Mouse (Mus musculus) stomach, embryonic 16.5 days (tissue): ENCODE measurements around the gene Fgf15. TPM values are rescaled to one million over a fixed set of nuclear protein-coding genes. Genes with fewer than 3 reads are reported as not detected.
"Not testable (repeated sequence)": the region's sequence is repeated elsewhere in the genome, so short reads cannot be mapped to it uniquely, and the experiment has no call there.

Experiments used
- ATAC-seq: fragments of 200-750 bp; cut with Nextera tagmentation; 2 replicates; pipeline ENCODE4 v1.8.0; 2017; ENCODE audit warnings: moderate number of reproducible peaks, moderate TSS enrichment; ENCODE audit not compliant: insufficient read depth, low FRiP score
- H3K27ac ChIP-seq: fragments of 300-500 bp; sonication (generic); 2 replicates; pipeline ENCODE4 v1.5.1; 2014; ENCODE audit warnings: low read length
- H3K27me3 ChIP-seq: fragments of 300-500 bp; sonication (generic); 2 replicates; pipeline ENCODE4 v1.6.1; 2014; ENCODE audit warnings: low read length, control low read depth, mixed read lengths; ENCODE audit not compliant: control insufficient read depth, insufficient read depth
- H3K36me3 ChIP-seq: fragments of 300-500 bp; sonication (generic); 2 replicates; pipeline ENCODE4 v1.6.1; 2014; ENCODE audit warnings: low read length; ENCODE audit not compliant: control insufficient read depth, insufficient read depth
- H3K4me1 ChIP-seq: fragments of 300-500 bp; sonication (generic); 2 replicates; pipeline ENCODE4 v1.6.1; 2014; ENCODE audit warnings: low read length, control low read depth, mixed read lengths; ENCODE audit not compliant: control insufficient read depth, insufficient read depth
- H3K4me2 ChIP-seq: fragments of 300-500 bp; sonication (generic); 2 replicates; pipeline ENCODE4 v1.6.1; 2014; ENCODE audit warnings: low read depth, low read length, mixed read lengths
- H3K4me3 ChIP-seq: fragments of 300-500 bp; sonication (generic); replicated peaks from 2 replicates; pipeline ENCODE4 v1.5.1; 2014; ENCODE audit warnings: mild to moderate bottlenecking, low read length
- H3K9ac ChIP-seq: fragments of 300-500 bp; sonication (generic); 2 replicates; pipeline ENCODE4 v1.6.1; 2014; ENCODE audit warnings: low read length
- H3K9me3 ChIP-seq: fragments of 300-500 bp; sonication (generic); replicated peaks from 2 replicates; pipeline ENCODE4 v1.6.1; 2016; ENCODE audit warnings: low read length, control low read depth; ENCODE audit not compliant: control insufficient read depth
- WGBS: fragments of 180-500 bp; shearing (Covaris S2); extraction: QIAGEN DNeasy Blood & Tissue Kit; methylation state at CpG from one replicate; pipeline ENCODE4 v1.1.7; 2014; 5-methylcytosine and 5-hydroxymethylcytosine counted together
- polyA plus RNA-seq: library from polyadenylated mRNA; unstranded; fragments of >200 nt; fragmentation: Nextera tagmentation; extraction: Ambion mirVana; gene quantifications from 2 replicates; pipeline ENCODE4 v1.2.1, GENCODE M21; 2015

Fgf15 gene
- polyA plus RNA-seq, 1 experiment from 2014 or later = not detected

DNA sequence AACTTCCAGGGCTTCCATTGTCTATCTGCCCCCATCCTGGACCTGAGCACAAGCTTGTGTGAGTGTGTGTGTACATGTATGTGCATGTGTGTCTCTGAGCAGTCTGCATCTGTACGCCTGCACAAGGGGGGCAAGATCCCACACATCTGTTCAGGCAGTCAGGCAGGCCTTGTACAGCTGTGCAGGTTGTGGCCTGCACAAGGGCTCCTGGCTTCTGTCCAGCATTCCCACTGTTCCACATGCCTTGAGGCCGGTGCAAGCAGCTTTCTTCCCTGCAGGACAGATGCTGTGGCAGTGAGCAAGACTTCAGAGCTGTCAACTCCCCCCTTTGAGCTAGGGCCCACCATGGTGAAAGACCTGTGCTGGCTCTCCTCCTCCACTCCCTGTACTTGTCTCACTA, 13.2 kb upstream of the Fgf15 start:
- Histone ChIP-seq H3K27me3 (no peaks in the 10 kb centered on the region), H3K4me3 (no peak overlapping the region), H3K4me2 (no peak overlapping the region), H3K9ac (no peak overlapping the region), H3K4me1 (no peaks in the 10 kb centered on the region), H3K27ac (no peak overlapping the region), H3K36me3 (no peaks in the 10 kb centered on the region), H3K9me3 (0 out of 2 replicates have a peak, but pooled peaks cover 3% of the 10 kb centered on the region)
- ATAC-seq = no peak; the same call in 1 of the 2 replicates
- WGBS = 28% methylated on average over 2 of the region's 2 CpGs

DNA sequence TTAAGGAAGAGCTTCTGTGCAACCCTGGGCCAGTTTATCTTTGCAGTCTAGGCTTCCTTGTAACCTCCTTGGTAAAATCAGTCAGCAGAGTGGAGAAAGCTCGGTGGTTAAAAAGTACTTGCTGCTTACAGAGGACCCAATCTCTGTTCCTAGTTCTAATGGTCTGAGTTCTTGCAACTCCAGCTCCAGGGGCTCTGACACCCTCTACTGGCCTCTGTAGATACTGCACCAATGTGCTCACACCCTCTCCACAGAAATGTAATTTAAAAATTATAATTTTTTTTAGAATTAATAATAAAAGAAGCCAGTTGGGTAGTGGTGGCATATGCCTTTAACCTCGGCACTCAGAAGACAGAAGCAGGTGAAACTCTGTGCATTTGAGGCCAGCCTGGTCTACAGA, 8.7 kb upstream of the Fgf15 start:
- no peaks in the 10 kb centered on the region for H3K4me1 ChIP-seq
- no peak overlapping the region for H3K9ac ChIP-seq
- H3K27ac ChIP-seq = no peak overlapping the region
- H3K4me2 ChIP-seq = no peak overlapping the region
- no peak for ATAC-seq
- 0 out of 2 replicates have a peak, but pooled peaks cover 3% of the 10 kb centered on the region for H3K9me3 ChIP-seq
- WGBS = 86% methylated on average over 2 of the region's 2 CpGs
- no peaks in the 10 kb centered on the region; the same call in 1 of the 2 replicates for H3K27me3 ChIP-seq
- H3K36me3 ChIP-seq = no peaks in the 10 kb centered on the region
- H3K4me3 ChIP-seq = no peak overlapping the region

DNA sequence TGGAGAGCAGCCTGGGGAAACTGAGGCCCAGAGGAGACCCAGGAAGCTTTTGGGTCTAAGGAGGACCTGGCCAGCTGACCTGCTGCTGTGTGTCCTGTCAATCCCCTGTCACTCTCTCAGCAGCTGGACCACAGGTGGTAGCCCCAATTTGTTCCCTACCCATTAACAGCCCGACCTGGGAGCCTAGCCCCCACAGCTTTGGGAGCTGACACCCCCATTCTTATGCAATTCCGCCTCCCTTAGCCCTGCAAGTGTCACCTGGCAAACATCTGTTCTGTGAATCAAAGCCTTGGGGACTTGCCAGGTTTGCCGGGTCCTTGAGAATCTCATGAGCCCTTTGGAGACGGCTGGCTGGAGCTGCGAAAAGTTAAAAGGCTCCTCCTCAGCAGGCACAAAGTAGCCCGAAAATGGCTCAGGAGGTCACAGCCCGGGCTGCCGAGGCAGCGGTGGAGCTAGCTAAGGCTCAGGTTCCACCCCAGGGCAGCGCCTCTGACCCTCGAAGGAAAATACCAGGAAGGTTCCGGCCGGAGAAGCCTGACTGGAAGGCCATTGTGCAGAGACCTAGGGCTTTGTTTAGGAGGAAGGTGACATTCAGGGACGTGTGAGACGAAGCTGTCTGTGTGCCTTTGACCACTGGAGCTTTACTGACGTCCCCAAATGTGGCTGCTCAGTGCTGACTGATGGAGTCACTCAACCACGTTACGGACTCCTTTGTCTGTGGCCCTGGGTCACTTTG, 7.6 kb upstream of the Fgf15 start:
- Histone ChIP-seq H3K9ac (no peak overlapping the region), H3K4me3 (no peak overlapping the region), H3K4me1 (no peaks in the 10 kb centered on the region), H3K27ac (no peak overlapping the region), H3K9me3 (0 out of 2 replicates have a peak, but pooled peaks cover 3% of the 10 kb centered on the region), H3K27me3 (no peaks in the 10 kb centered on the region; the same call in 1 of the 2 replicates), H3K36me3 (no peaks in the 10 kb centered on the region), H3K4me2 (no peak overlapping the region)
- ATAC-seq = no peak
- 9% methylated on average over 18 of the region's 18 CpGs for WGBS

DNA sequence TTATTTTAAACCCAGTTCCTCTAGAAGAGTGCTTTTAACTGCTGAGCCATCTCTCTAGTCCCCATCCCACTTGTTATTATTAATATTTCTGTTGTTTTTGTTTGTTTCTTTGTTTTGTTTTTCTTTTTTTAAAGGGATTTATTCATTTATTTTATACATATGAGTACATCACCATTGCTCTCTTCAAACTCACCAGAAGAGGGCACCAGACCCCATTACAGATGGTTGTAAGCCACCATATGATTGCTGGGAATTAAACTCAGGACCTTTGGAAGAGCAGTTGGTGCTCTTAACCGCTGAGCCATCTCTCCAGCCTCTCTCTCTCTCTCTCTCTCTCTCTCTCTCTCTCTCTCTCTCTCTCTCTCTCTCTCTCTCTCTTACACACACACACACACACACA, 5.7 kb upstream of the Fgf15 start:
- peaks cover 12% of the 10 kb centered on the region for H3K27me3 ChIP-seq
- H3K36me3 ChIP-seq, H3K27ac ChIP-seq, H3K9ac ChIP-seq, H3K4me1 ChIP-seq, ATAC-seq, H3K9me3 ChIP-seq, H3K4me3 ChIP-seq, H3K4me2 ChIP-seq: not testable (repeated sequence)
- WGBS = 74% methylated on average over 1 of the region's 1 CpGs

DNA sequence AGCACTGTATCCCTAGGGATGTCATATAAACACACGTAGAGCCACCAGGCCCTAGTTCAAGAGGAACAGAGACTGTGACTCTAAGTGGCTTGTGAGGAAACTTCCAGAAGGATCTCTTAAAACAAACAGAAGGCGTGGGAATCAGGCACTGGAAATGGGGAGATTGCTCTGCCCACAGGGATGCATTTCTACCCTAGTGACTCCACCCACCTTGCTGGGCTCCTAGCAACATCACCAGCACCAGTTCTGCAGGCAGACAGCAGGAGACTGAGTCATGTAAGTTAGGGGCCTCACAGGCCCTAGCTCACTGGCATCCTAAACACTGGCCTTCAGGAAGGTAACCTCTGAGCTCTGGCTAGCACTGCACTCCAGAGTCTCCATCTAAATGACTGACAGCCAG, 4.5 kb upstream of the Fgf15 start:
- Histone ChIP-seq H3K36me3 (no peaks in the 10 kb centered on the region), H3K9me3 (0 out of 2 replicates have a peak, but pooled peaks cover 3% of the 10 kb centered on the region), H3K9ac (no peak overlapping the region), H3K4me3 (no peak overlapping the region), H3K4me1 (peaks cover 13% of the 10 kb centered on the region), H3K27ac (no peak overlapping the region), H3K4me2 (no peak overlapping the region), H3K27me3 (peaks cover 24% of the 10 kb centered on the region)
- ATAC-seq = no peak
- 77% methylated on average over 2 of the region's 2 CpGs for WGBS

DNA sequence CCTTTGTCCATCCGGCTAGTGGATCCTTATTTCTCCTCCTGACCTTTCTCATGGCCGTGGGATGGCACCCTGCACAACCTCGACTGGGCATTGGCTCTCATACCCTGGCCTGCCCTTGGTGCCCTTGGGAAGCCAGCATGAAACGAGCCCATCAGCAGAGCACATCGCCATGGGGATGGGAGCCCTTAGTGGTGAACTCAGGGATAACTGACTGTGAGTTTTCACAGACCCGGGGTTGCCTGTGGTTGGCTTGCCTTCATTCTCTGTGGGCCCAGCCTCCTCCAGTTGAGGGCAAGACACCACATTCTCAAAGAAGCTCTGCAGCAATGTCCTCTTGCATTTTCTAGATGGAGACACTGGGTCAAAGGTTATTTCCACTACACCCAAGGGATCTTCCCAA, 4.0 kb upstream of the Fgf15 start:
- H3K4me2 ChIP-seq = no peak overlapping the region
- no peak overlapping the region for H3K27ac ChIP-seq
- 54% methylated on average over 6 of the region's 6 CpGs for WGBS
- H3K27me3 ChIP-seq = peaks cover 29% of the 10 kb centered on the region
- peaks cover 13% of the 10 kb centered on the region for H3K4me1 ChIP-seq
- H3K9ac ChIP-seq = no peak overlapping the region
- no peak overlapping the region for H3K4me3 ChIP-seq
- ATAC-seq = no peak
- H3K9me3 ChIP-seq = 0 out of 2 replicates have a peak, but pooled peaks cover 3% of the 10 kb centered on the region
- H3K36me3 ChIP-seq = no peaks in the 10 kb centered on the region

DNA sequence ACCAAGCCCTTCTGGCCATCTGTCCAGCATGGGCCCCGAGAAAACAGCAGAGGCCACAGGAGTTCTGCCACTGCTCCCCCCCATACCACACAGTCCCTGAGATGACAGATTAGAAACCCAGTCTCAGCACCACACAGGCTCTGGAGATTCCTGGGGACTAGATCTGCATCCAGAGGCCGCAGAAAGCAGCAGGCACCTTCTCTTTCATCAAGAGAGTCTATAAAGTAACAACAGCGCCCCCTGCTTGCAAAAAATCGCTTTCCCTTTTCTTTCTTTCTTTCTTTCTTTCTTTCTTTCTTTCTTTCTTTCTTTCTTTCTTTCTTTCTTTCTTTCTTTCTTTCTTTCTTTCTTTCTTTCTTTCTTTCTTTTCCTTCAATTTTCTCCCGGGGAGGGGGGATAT, 2.1 kb upstream of the Fgf15 start:
- Histone ChIP-seq H3K27ac (no peak overlapping the region), H3K4me1 (peaks cover 13% of the 10 kb centered on the region), H3K36me3 (no peaks in the 10 kb centered on the region), H3K9ac (no peak overlapping the region), H3K27me3 (peaks cover 48% of the 10 kb centered on the region), H3K4me2 (no peak overlapping the region), H3K9me3 (no peaks in the 10 kb centered on the region), H3K4me3 (no peak overlapping the region)
- ATAC-seq = no peak
- WGBS = 7% methylated on average over 5 of the region's 5 CpGs

DNA sequence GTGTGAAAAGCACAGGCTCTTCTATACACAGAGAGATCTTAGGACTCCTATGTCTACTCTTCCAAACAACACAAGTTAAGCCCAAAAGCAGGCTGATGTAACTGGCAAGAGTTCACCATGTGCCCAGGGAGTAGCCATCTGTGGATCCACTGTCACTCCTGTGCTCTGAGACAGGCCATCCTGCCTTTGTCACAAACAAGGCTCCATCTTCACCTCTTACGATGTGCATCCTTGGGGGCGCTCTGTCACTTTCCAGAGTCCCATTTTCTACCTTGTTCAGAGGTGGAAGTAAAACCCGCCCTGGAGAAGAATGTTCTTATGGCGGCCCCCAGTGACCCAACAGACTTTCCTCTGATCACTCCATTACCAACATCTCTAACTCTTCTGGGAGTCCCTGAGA, 1.6 kb upstream of the Fgf15 start:
- no peak overlapping the region for H3K4me3 ChIP-seq

DNA sequence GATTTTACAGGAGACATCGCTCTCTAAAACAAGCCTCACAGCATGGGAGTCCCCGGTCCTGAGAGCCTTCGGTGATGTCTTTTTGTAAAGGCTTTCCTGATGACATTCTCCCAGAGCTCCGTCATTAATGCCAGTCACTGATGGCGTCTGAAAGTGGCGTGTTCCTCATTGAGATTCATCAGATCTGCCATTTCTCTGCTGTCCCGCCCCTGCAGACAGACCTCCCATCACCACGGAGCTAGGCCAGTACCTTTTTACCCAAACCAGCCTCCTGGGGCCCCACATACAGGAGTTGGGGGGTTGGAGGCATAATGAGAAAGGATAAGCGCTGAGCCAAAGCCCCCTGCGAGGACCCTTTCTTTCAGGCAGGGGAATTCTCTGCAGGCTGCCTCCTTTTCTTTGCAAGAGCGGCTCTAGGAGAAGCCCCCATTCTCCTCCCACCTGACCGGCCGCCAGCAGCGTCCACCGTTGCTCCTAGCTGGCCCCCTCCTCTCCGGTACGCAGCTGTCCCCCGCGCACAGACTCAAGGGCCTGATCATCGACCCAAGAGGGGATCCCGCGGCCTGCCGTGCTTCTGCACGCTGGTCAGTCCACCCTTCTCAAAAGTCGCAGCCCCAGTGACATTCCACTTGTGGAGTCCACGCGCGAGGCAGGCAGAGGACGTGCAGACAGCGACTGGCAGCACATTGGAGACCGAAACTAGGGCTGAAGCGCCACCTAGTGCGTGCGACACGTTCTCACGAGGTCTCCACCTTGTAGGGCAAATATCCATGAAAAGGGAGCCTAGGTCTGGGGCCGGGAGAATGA, 823 bp upstream of the Fgf15 start:
- no peak overlapping the region for H3K27ac ChIP-seq
- peak overlapping the region; percentile 45; the same call in 1 of the 2 replicates for H3K9ac ChIP-seq
- ATAC-seq = peak; percentile 41; the same call in 1 of the 2 replicates
- H3K4me1 ChIP-seq = peaks cover 13% of the 10 kb centered on the region
- H3K4me2 ChIP-seq = peak overlapping the region; percentile 76
- under 1% methylated on average over 37 of the region's 37 CpGs for WGBS
- no peaks in the 10 kb centered on the region for H3K36me3 ChIP-seq
- H3K4me3 ChIP-seq = peak overlapping the region; percentile 46
- peaks cover 55% of the 10 kb centered on the region for H3K27me3 ChIP-seq
- no peaks in the 10 kb centered on the region for H3K9me3 ChIP-seq

More for the DNA sequence above, 1.6 kb upstream of the Fgf15 start:
- H3K9me3 ChIP-seq = no peaks in the 10 kb centered on the region
- H3K4me2 ChIP-seq = no peak overlapping the region
- peaks cover 13% of the 10 kb centered on the region for H3K4me1 ChIP-seq
- H3K27ac ChIP-seq = no peak overlapping the region
- ATAC-seq = no peak
- H3K36me3 ChIP-seq = no peaks in the 10 kb centered on the region
- no peak overlapping the region for H3K9ac ChIP-seq
- 9% methylated on average over 4 of the region's 4 CpGs for WGBS
- H3K27me3 ChIP-seq = peaks cover 53% of the 10 kb centered on the region
